Mouse (Mus musculus): ENCODE data around the gene Pnliprp2. TPM values are rescaled to one million over a fixed set of nuclear protein-coding genes. Genes with fewer than 3 reads are reported as not detected.

Gene Pnliprp2
- polyA plus RNA-seq (2012; rRNA removed) = 0.04 and 0.22 TPM in 2 replicates

DNA sequence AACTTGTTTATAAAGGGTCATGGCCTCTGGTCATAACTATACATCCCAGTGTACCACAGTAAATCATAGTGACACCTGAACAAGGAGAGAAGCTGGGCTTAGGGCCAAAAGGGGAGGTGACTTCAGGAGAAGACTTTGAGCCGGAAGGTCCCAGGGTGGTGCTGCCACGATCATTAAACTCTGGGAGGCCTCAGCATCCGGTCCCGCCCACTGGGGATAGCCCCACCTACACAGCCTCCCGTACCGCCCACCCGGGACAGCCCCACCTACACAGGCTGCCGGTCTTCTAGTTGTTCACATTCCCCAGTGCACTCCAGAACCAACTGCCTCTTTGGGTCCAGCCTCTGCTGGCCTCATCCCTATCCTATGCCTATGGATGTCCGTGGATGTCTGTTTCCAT lies at the start of gene Pnliprp2:
TSS of gene Pnliprp2 (plus strand) at position 297 of the 400 bp plus-strand sequence.

GRCm38 (mm10) chr19:58728445-58729031 lies 31.0 kb upstream of the Pnliprp2 start, which contains the start of gene Pnliprp1:
TSS of gene Pnliprp1 (plus strand) at chr19:58728887.

DNA sequence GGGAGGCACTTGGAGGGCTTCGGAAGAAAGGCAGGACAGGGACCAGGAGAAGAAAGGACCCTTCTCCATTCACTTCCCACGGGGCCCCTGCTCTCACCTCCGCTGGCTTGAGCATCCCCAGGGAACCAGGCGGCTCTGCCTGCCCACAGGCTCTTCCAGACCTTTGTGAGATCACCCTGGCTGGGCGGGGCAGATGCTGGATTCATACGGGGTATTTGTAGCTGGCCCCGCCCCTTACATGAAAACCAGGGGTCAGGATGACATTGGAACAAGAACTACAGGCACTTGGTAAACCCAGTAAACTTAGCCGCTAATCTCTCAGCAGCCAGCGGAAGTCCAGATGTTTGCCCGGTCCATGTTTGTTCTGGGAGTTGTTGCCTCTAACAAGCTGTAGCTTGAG lies 34.8 kb downstream of the Pnliprp2 start, which contains the start of gene 1700019N19Rik:
TSS of gene 1700019N19Rik (minus strand) at position 178 of the 400 bp plus-strand sequence.

Other genes starting within 250 kb of the Pnliprp2 start
- gene Ccdc172, start 247.7 kb upstream of the Pnliprp2 start, polyA plus RNA-seq (2012; rRNA removed) = not detected in 2 replicates
- 0.18 and 0.31 TPM in 2 replicates for gene Pnlip, start 107.2 kb upstream of the Pnliprp2 start, polyA plus RNA-seq (2012; rRNA removed)
- 0.24 and 0.26 TPM in 2 replicates for gene Pnliprp1, start 30.8 kb upstream of the Pnliprp2 start, polyA plus RNA-seq (2012; rRNA removed)
- gene 1700019N19Rik, start 34.7 kb downstream of the Pnliprp2 start, polyA plus RNA-seq (2012; rRNA removed) = 0.07 TPM in 1 of 2 replicates, not detected in the other
- 1.4 and 1.5 TPM in 2 replicates for gene Eno4, start 183.7 kb downstream of the Pnliprp2 start, polyA plus RNA-seq (2012; rRNA removed)
- gene Hspa12a, start 183.9 kb downstream of the Pnliprp2 start, polyA plus RNA-seq (2012; rRNA removed) = 45.9 and 47.1 TPM in 2 replicates

Data from central nervous system, embryonic 14 days (tissue).